Mouse (Mus musculus) kidney, postnatal 10 days (tissue): ENCODE results near the gene Cmtm7.
A peak's percentile ranks its signal among the peaks of the same experiment; 100 is the strongest.

Source experiments
- DNase-seq: peaks from one replicate; pipeline ENCODE4 v3.0.0; 2021; ENCODE audit warnings: mixed read lengths

Gene Cmtm7

GRCm38 (mm10) chr9:114793764-114794295 lies 12.2 kb upstream of the Cmtm7 start:
- DNase-seq: no peak

- no peak for DNase-seq
These were observed 8.3 kb upstream of the Cmtm7 start for GRCm38 (mm10) chr9:114789989-114790388.

- DNase-seq: no peak
These were observed 7.9 kb upstream of the Cmtm7 start for GRCm38 (mm10) chr9:114789557-114789956.

GRCm38 (mm10) chr9:114788697-114789096 lies 7.0 kb upstream of the Cmtm7 start:
- no peak for DNase-seq

GRCm38 (mm10) chr9:114787716-114788115 lies 6.1 kb upstream of the Cmtm7 start:
- DNase-seq: no peak

- no peak for DNase-seq
These were observed 5.5 kb upstream of the Cmtm7 start for GRCm38 (mm10) chr9:114787134-114787533.

- peak; percentile 51 for DNase-seq
These were observed 3.9 kb upstream of the Cmtm7 start for GRCm38 (mm10) chr9:114785432-114786125.

- peak; percentile 73 for DNase-seq
These were observed 720 bp downstream of the Cmtm7 start for GRCm38 (mm10) chr9:114780746-114781525.

- DNase-seq: no peak
These were observed 1.5 kb downstream of the Cmtm7 start for GRCm38 (mm10) chr9:114779984-114780745.

GRCm38 (mm10) chr9:114778877-114779276 lies 2.8 kb downstream of the Cmtm7 start:
- no peak for DNase-seq

- no peak for DNase-seq
These were observed 3.6 kb downstream of the Cmtm7 start for GRCm38 (mm10) chr9:114778047-114778390.

- DNase-seq: no peak
These were observed 4.2 kb downstream of the Cmtm7 start for GRCm38 (mm10) chr9:114777178-114778046.

GRCm38 (mm10) chr9:114776361-114776760 lies 5.3 kb downstream of the Cmtm7 start:
- no peak for DNase-seq

GRCm38 (mm10) chr9:114775272-114775671 lies 6.4 kb downstream of the Cmtm7 start:
- no peak for DNase-seq

- DNase-seq: no peak
These were observed 7.0 kb downstream of the Cmtm7 start for GRCm38 (mm10) chr9:114774629-114775028.

- DNase-seq: peak; percentile 36
These were observed 10.1 kb downstream of the Cmtm7 start for GRCm38 (mm10) chr9:114771565-114771964.

GRCm38 (mm10) chr9:114770224-114770623 lies 11.4 kb downstream of the Cmtm7 start:
- no peak for DNase-seq

- DNase-seq: peak; percentile 33
These were observed 13.6 kb downstream of the Cmtm7 start for GRCm38 (mm10) chr9:114768066-114768465.

- no peak for DNase-seq
These were observed 14.1 kb downstream of the Cmtm7 start for GRCm38 (mm10) chr9:114767507-114767906.

GRCm38 (mm10) chr9:114767030-114767429 lies 14.6 kb downstream of the Cmtm7 start:
- DNase-seq: peak; percentile 68

- DNase-seq: peak; percentile 74
These were observed 18.3 kb downstream of the Cmtm7 start for GRCm38 (mm10) chr9:114763341-114763740.

- DNase-seq: no peak
These were observed 19.8 kb downstream of the Cmtm7 start for GRCm38 (mm10) chr9:114761848-114762247.
